Mouse (Mus musculus): ENCODE measurements at regions not wholly inside any gene's neighbourhood (a gene's known extent, or its start where the extent isn't known, plus 50 kb on each side); places are given as distances from the start of the nearest gene placed in this dataset.
A peak's percentile ranks its signal among the peaks of the same experiment; 100 is the strongest.

DNA sequence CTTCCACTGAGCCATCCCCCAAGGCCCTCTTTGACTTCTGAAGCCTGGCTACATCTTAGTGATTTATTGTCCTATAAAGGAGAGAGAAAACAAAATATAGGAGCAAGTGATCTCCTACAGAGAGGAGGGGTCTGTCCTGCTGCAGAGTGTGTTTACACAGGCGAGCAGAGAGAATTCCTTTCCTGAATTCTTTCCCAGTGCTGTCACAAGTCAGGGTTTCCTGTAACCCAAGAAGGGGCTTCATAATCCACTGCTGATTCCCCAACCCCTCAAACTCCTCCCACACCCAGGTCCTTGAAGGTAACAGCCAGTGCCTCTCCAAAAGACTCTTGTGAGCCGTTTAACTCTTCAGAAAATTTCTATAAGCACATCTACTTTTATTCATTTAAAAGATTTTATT lies 66.8 kb upstream of the Tpm1 start:
- DNase-seq (ENCODE audit: low spot score), result no peak

DNA sequence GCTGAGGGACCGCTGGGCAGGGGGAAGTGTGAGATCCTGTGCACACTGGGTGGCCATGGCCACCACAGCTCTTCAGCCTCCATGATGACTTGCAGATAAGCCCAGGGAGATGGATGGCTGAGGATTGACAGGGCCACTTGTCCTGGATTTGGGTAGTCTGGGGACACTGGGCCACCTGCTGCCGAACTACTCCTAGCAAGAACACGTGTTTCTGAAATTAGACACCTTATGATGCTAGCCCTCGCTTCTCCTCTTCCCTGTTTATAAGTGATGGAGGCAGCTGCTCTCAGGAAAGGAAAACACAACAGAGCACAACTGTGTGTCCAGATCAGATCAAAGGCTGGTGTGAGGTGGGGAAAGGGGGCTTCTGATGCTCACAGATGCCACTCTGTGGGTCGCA lies 64.9 kb upstream of the Tpm1 start:
- DNase-seq (ENCODE audit: low spot score), result no peak

DNA sequence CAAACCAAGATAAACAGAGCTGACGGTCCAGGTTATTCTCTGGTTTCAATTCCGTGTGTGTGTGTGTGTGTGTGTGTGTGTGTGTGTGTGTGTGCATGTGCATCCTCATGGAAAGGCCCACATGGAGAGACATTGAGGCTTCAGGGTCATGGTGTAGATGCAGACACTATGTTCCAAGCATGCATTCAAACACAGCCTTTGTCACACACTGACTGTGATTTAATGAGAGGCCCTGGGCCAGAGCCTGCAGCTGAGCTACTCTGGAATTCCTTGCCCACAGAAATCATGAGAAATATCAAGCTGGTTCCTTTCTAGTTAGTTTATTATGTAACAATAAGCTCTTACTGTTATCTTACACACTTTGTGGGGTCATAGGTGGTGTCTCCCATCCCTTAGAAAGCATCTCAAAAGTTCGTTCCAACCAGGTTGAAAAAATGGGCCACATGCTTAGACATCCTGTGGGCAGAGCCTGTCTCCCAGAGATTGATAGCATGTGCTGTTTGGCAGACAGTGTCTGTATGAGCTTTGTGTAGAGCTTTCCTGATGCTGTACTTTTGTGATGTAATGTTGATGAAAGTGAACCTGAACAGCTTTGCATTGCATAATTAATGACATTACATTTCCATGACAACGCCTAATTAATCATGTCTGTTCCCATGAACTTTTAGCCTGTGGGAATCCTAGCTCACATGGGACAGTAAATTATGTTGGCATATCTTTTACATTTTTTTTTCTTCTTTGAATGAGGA lies 62.8 kb upstream of the Tpm1 start:
- peak; percentile 60 for DNase-seq (ENCODE audit: low spot score)

DNA sequence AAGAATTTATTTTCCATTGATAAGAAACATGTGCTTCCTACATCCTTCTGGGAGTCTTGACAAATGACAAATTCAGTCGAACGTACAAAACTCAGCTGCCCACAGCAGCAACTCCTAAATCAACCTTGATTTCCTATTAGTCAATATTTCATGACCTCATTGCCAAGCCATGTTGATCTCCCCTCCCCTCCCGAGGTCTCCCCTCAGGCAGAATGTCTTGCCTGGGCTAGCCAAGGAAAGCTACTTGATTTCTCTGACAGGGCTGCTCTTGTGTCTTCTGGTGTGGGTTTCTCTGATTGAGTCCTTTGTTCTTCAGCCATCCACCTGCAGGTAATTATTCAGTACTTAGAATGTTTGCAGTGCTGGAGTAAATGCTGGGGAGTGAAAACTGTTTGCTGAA lies 58.7 kb upstream of the Tpm1 start:
- DNase-seq (ENCODE audit: low spot score), result no peak

DNA sequence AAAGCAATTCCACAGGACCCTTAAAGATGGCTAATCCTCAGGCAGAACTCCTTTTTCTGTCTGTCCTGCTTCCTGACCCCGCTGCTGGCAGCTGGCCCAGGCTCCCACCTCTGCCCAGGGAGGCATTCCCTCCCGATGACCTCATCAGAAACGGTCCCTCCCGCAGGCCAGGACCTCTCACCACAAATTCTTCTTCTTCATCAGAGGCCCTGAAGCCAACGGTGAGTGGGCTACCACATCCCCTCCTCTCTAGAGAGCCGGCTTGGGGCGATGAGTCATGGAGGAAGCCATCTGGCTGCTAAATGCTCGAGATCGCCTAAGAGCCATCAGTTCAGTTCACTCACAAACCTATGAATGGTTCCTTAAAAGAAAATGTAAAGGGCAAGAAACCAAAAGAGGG lies 56.7 kb upstream of the Tpm1 start:
- peak; percentile 69 for DNase-seq (ENCODE audit: low spot score)

DNA sequence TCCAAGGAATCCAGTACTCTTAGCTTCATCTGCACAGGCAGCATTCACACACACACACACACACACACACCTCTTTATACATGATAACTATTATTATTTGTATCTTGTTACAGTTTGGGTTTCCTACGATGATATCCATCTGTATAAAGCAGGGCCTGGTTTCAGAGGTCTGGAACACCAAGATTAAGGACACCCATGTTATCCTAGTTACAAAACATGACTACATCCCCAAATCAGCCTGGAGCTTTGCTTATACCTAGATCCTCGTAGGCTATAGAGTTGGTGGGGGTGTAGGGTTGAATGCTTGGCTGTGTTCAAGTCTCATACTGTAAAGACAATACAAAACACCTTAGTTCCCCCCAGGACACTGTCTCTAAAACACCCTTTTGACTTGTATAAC lies 56.0 kb upstream of the Tpm1 start:
- no peak for DNase-seq (ENCODE audit: low spot score)

DNA sequence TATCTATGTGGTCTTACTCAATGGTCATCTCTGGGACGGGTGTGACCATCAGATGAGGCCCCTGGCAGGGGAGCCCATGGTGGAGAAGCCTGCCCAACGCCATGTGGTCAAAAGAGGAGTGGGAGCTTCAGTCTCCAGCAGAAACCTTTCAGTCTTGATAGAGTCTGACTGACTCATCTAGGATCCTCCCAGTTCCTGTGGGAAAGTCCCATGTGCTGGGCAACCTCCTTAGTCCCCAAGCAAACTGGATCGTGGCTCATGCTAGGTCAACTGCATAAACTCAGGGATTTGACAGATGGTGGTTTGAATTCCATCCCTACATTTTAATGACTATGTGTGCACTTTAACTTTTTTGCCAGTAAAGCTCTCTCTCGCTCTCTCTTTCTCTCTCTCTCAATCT lies 55.4 kb upstream of the Tpm1 start:
- peak; percentile 34 for DNase-seq (ENCODE audit: low spot score)

DNA sequence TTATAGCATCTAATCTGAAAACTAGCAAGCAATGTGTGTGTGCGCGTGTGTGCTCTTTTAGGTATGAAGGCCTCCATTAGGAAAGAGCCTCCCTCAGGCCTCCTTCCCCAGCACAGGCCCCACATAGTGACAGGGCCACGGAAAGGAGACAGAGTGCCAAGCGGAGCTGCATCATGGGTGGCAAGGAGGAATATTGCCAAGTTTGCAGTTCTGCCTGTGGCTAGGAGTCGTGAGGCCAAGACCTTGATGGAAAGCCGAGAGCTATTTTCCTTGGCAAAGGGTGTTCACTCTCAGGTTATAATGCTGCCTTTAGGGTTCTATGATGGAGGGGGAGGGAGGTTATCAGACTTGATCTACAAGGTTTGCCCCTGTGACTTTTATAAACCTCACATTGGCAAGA lies 53.4 kb upstream of the Tpm1 start:
- DNase-seq (ENCODE audit: low spot score), result no peak

DNA sequence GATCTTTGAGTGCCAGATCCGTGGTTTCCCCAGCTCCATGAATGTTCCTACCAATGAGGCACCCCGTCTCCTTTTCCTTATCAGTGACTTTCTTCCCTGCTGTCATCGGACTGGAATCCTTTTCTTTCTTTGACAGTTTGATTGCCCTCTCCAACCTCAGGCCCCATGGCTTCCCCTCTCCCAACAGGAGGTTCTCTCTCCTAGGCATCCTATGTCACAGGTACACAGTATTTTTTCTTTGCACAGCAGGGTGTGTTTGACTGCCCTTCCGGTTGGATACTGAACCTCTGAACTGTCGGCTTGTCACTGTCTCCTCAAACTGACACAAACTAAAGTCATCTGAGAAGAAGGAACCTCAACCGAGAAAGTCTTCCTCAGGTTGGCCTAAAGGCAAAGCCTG lies 50.3 kb upstream of the Tpm1 start:
- DNase-seq (ENCODE audit: low spot score), result no peak
